Mouse (Mus musculus) erythroblast, embryonic 14.5 days (primary cell): Measurements from ENCODE around the gene Eprs.

Experiments used
- GATA1 ChIP-seq: IDR thresholded peaks from 2 replicates; pipeline ENCODE4 v1.6.1; 2012; ENCODE audit warnings: low read length, inconsistent platforms, mixed read lengths
- TAL1 ChIP-seq: IDR thresholded peaks from 3 replicates; pipeline ENCODE4 v1.6.1; 2012; ENCODE audit warnings: low read length, inconsistent platforms, mixed read lengths

- TF ChIP-seq GATA1: no peak
- TF ChIP-seq TAL1: no peak
Observed at GRCm38 (mm10) chr1:185362677-185363520, at the start of gene Eprs.
